8 mouse cellular contexts compared by ENCODE assay signal in genomic region chr3:104818749-104819134, GRCm38 (mm10). TPM values are rescaled to one million over a fixed set of nuclear protein-coding genes. Genes with fewer than 3 reads are reported as not detected.
A peak's percentile ranks its signal among the peaks of the same experiment; 100 is the strongest.
DNase-seq lines count a peak whose midpoint lies in the region; ATAC-seq lines count a peak whose summit lies in the region.

No protein-coding gene starts in this region.

- DNase-seq in forebrain, embryonic 10.5 days (ENCODE audit: extremely low spot score, low spot score): no peak
- DNase-seq in left cerebral cortex, postnatal 10 days (ENCODE audit: extremely low spot score in 1 of 2, low spot score in 2 of 2): no peak
- DNase-seq in layer of hippocampus, adult 9-10 months (ENCODE audit: low spot score): no peak
- DNase-seq in urinary bladder, postnatal 25 days (ENCODE audit: low spot score): no peak

- peak overlapping the region; percentile 93 for H3K27ac ChIP-seq in forebrain, embryonic 10.5 days
- H3K27ac ChIP-seq in limb, embryonic 15.5 days: peak overlapping the region; percentile 97
- peak overlapping the region; percentile 97; the same call in 1 of the 2 replicates for H3K27ac ChIP-seq in stomach, embryonic 14.5 days (ENCODE audit: low read length)

- H3K4me3 ChIP-seq in megakaryocyte, embryonic 14.5 days (replicated peaks): peak overlapping the region; percentile 100
- H3K4me3 ChIP-seq in forebrain, embryonic 10.5 days: peak overlapping the region; percentile 92
- peak overlapping the region; percentile 75 for H3K4me3 ChIP-seq in limb, embryonic 15.5 days
- H3K4me3 ChIP-seq in stomach, embryonic 14.5 days (ENCODE audit: low read depth, low read length): peak overlapping the region; percentile 91

- H3K9ac ChIP-seq in limb, embryonic 15.5 days: 0 out of 2 replicates have a peak overlapping the region, but pooled peaks have one; percentile 93
- peak overlapping the region; percentile 90; the same call in 1 of the 2 replicates for H3K9ac ChIP-seq in stomach, embryonic 14.5 days (replicated peaks; ENCODE audit: low read depth, low read length)

- 7% methylated on average over 3 of the region's 3 CpGs for WGBS in forebrain, embryonic 10.5 days
- 1% methylated on average over 3 of the region's 3 CpGs for WGBS in limb, embryonic 15.5 days
- 0% methylated on average over 3 of the region's 3 CpGs for WGBS in stomach, embryonic 14.5 days

- peak overlapping the region; percentile 70 for H3K4me2 ChIP-seq in limb, embryonic 15.5 days
- peak overlapping the region; percentile 48 for H3K4me2 ChIP-seq in stomach, embryonic 14.5 days (replicated peaks; ENCODE audit: low read depth, low read length)

- peaks cover 62% of the 10 kb centered on the region for H3K4me1 ChIP-seq in megakaryocyte, embryonic 14.5 days
- H3K4me1 ChIP-seq in forebrain, embryonic 10.5 days: peaks cover 24% of the 10 kb centered on the region
- H3K4me1 ChIP-seq in limb, embryonic 15.5 days: peaks cover 19% of the 10 kb centered on the region
- peaks cover 7% of the 10 kb centered on the region; the same call in 1 of the 2 replicates for H3K4me1 ChIP-seq in stomach, embryonic 14.5 days (ENCODE audit: control insufficient read depth, insufficient read depth, low read length)

- no peaks in the 10 kb centered on the region for H3K27me3 ChIP-seq in megakaryocyte, embryonic 14.5 days (replicated peaks)
- H3K27me3 ChIP-seq in forebrain, embryonic 10.5 days (ENCODE audit: poor library complexity, severe bottlenecking): no peaks in the 10 kb centered on the region
- H3K27me3 ChIP-seq in limb, embryonic 15.5 days: no peaks in the 10 kb centered on the region
- H3K27me3 ChIP-seq in stomach, embryonic 14.5 days (ENCODE audit: control insufficient read depth, insufficient read depth, low read length): no peaks in the 10 kb centered on the region

- intact Hi-C loops in left cerebral cortex, postnatal 10 days (cut with DNase I): no loop called here

- ATAC-seq in megakaryocyte, adult 5-6 weeks (ENCODE audit: poor library complexity, severe bottlenecking): no peak
- ATAC-seq in limb, embryonic 15.5 days (ENCODE audit: insufficient number of reproducible peaks, low FRiP score, low TSS enrichment, low read depth): no peak
- no peak for ATAC-seq in stomach, embryonic 14.5 days (ENCODE audit: insufficient number of reproducible peaks, insufficient read depth, low FRiP score, low read depth)

- peaks cover 47% of the 10 kb centered on the region for H3K36me3 ChIP-seq in megakaryocyte, embryonic 14.5 days (replicated peaks; ENCODE audit: low read length)
- peaks cover 19% of the 10 kb centered on the region for H3K36me3 ChIP-seq in forebrain, embryonic 10.5 days (replicated peaks)
- peaks cover 11% of the 10 kb centered on the region; the same call in 1 of the 2 replicates for H3K36me3 ChIP-seq in limb, embryonic 15.5 days
- peaks cover 9% of the 10 kb centered on the region for H3K36me3 ChIP-seq in stomach, embryonic 14.5 days (ENCODE audit: control insufficient read depth, insufficient read depth, low read length)

- H3K9me3 ChIP-seq in megakaryocyte, embryonic 14.5 days: no peaks in the 10 kb centered on the region
- H3K9me3 ChIP-seq in forebrain, embryonic 10.5 days: no peaks in the 10 kb centered on the region
- no peaks in the 10 kb centered on the region for H3K9me3 ChIP-seq in limb, embryonic 15.5 days
- H3K9me3 ChIP-seq in stomach, embryonic 14.5 days (ENCODE audit: control insufficient read depth, low read depth, low read length): no peaks in the 10 kb centered on the region

RNA-seq across cellular contexts. Expression of gene Mov10, which starts 0.4 kb away (rescaled TPM):
- polyA plus RNA-seq in megakaryocyte, embryonic 14.5 days (2012; ENCODE audit: insufficient read depth, low replicate concordance): 38.5 and 66.3 TPM in 2 replicates
- total RNA-seq in megakaryocyte, adult 5-6 weeks (2015): 8.3 and 8.4 TPM in 2 replicates
- 3.8 TPM in 2 replicates for total RNA-seq in megakaryocyte, adult 5-6 weeks (2017)
- polyA plus RNA-seq in forebrain, embryonic 10.5 days (2016; fragmentation: Nextera tagmentation; extraction: Ambion mirVana): 16.8 and 19.5 TPM in 2 replicates
- 48.7 and 50.7 TPM in 2 replicates for polyA plus RNA-seq in limb, embryonic 15.5 days (2015; fragmentation: Nextera tagmentation; extraction: Ambion mirVana)
- 68.6 and 74.7 TPM in 2 replicates for polyA plus RNA-seq in stomach, embryonic 14.5 days (2014; fragmentation: Nextera tagmentation; extraction: Ambion mirVana)
- 1 to 10 TPM; 9.3 to 9.7 TPM for total RNA-seq in left cerebral cortex, postnatal 10 days (2021)

RNA-seq across cellular contexts. Expression of gene Rhoc, which starts 30.6 kb away (rescaled TPM):
- 103 and 229 TPM in 2 replicates for polyA plus RNA-seq in megakaryocyte, embryonic 14.5 days (2012; ENCODE audit: insufficient read depth, low replicate concordance)
- 1.4 and 2.1 TPM in 2 replicates for total RNA-seq in megakaryocyte, adult 5-6 weeks (2015)
- total RNA-seq in megakaryocyte, adult 5-6 weeks (2017): 2.9 and 3.7 TPM in 2 replicates
- polyA plus RNA-seq in forebrain, embryonic 10.5 days (2016; fragmentation: Nextera tagmentation; extraction: Ambion mirVana): 84.9 and 90.1 TPM in 2 replicates
- polyA plus RNA-seq in limb, embryonic 15.5 days (2015; fragmentation: Nextera tagmentation; extraction: Ambion mirVana): 193 and 202 TPM in 2 replicates
- polyA plus RNA-seq in stomach, embryonic 14.5 days (2014; fragmentation: Nextera tagmentation; extraction: Ambion mirVana): 163 and 170 TPM in 2 replicates
- total RNA-seq in left cerebral cortex, postnatal 10 days (2021): 10 to 100 TPM; 38.5 to 39.0 TPM

RNA-seq across cellular contexts. Expression of gene Fam19a3, which starts 37.1 kb away (rescaled TPM):
- polyA plus RNA-seq in megakaryocyte, embryonic 14.5 days (2012; ENCODE audit: insufficient read depth, low replicate concordance): not detected in 2 replicates
- 0.16 TPM in 1 of 2 replicates, not detected in the other for total RNA-seq in megakaryocyte, adult 5-6 weeks (2015)
- 0.04 TPM in 1 of 2 replicates, not detected in the other for total RNA-seq in megakaryocyte, adult 5-6 weeks (2017)
- polyA plus RNA-seq in forebrain, embryonic 10.5 days (2016; fragmentation: Nextera tagmentation; extraction: Ambion mirVana): not detected in 2 replicates
- 0.15 and 0.20 TPM in 2 replicates for polyA plus RNA-seq in limb, embryonic 15.5 days (2015; fragmentation: Nextera tagmentation; extraction: Ambion mirVana)
- polyA plus RNA-seq in stomach, embryonic 14.5 days (2014; fragmentation: Nextera tagmentation; extraction: Ambion mirVana): not detected in 2 replicates
- total RNA-seq in left cerebral cortex, postnatal 10 days (2021): not detected

RNA-seq across cellular contexts. Expression of gene Ppm1j, which starts 37.9 kb away (rescaled TPM):
- polyA plus RNA-seq in megakaryocyte, embryonic 14.5 days (2012; ENCODE audit: insufficient read depth, low replicate concordance): 2.1 and 6.0 TPM in 2 replicates
- total RNA-seq in megakaryocyte, adult 5-6 weeks (2015): 0.41 and 0.56 TPM in 2 replicates
- 0.24 and 0.44 TPM in 2 replicates for total RNA-seq in megakaryocyte, adult 5-6 weeks (2017)
- polyA plus RNA-seq in forebrain, embryonic 10.5 days (2016; fragmentation: Nextera tagmentation; extraction: Ambion mirVana): 1.4 and 1.6 TPM in 2 replicates
- polyA plus RNA-seq in limb, embryonic 15.5 days (2015; fragmentation: Nextera tagmentation; extraction: Ambion mirVana): 4.6 and 5.5 TPM in 2 replicates
- polyA plus RNA-seq in stomach, embryonic 14.5 days (2014; fragmentation: Nextera tagmentation; extraction: Ambion mirVana): 3.0 and 4.0 TPM in 2 replicates
- total RNA-seq in left cerebral cortex, postnatal 10 days (2021): 1 to 10 TPM; 1.4 to 2.7 TPM

RNA-seq across cellular contexts. Expression of gene St7l, which starts 45.1 kb away (rescaled TPM):
- 3.0 and 4.4 TPM in 2 replicates for polyA plus RNA-seq in megakaryocyte, embryonic 14.5 days (2012; ENCODE audit: insufficient read depth, low replicate concordance)
- total RNA-seq in megakaryocyte, adult 5-6 weeks (2015): 23.3 and 31.8 TPM in 2 replicates
- 27.9 and 30.4 TPM in 2 replicates for total RNA-seq in megakaryocyte, adult 5-6 weeks (2017)
- polyA plus RNA-seq in forebrain, embryonic 10.5 days (2016; fragmentation: Nextera tagmentation; extraction: Ambion mirVana): 30.0 and 33.7 TPM in 2 replicates
- polyA plus RNA-seq in limb, embryonic 15.5 days (2015; fragmentation: Nextera tagmentation; extraction: Ambion mirVana): 40.7 and 45.0 TPM in 2 replicates
- polyA plus RNA-seq in stomach, embryonic 14.5 days (2014; fragmentation: Nextera tagmentation; extraction: Ambion mirVana): 34.5 and 50.6 TPM in 2 replicates
- 10 to 100 TPM; 32.1 to 35.9 TPM for total RNA-seq in left cerebral cortex, postnatal 10 days (2021)
